Mouse (Mus musculus): Measurements from ENCODE around the gene Caskin1. TPM values are rescaled to one million over a fixed set of nuclear protein-coding genes. Genes with fewer than 3 reads are reported as not detected.

The Caskin1 gene
- total RNA-seq, 2 experiments from 2014 or later = not detected

DNA sequence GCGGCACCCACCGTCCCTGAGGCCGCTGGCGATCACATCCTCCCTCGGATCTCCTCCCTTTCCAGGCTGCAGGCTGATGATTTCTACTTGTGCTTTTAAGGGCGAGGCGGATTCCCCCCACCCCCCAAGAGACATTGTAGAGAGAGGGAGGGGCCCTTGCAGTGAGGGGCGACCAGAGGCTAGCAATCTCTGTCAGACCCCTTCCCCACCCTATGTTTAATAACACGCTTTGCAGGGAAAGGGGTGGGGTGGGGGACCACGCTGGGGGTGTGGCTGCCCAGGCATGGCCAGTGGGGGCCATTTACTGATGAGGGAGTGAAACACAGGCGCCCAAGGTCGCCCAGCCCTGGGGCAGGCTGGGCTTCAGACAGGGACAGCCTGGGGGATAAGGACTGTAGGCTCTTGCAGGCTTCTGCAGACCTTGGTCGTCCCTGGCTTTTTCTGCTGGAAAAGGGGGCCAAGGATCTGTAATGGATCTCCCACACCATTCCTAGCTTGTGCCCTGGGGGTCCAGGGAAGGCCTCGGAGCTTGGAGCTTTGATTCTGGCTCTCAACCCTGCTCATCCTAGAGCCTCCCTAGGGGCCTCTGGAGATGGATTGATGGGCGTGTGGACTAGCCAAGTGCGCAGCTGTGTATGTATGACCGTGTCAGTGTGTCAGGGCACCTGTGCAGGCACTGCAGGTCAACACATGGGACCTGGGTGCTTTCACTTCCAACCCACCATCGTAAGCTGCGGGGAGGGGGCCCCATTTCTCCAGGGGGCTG lies 1.0 kb downstream of the Caskin1 start:
- no peak for ATAC-seq (replicated peaks; ENCODE audit: poor library complexity, severe bottlenecking)

DNA sequence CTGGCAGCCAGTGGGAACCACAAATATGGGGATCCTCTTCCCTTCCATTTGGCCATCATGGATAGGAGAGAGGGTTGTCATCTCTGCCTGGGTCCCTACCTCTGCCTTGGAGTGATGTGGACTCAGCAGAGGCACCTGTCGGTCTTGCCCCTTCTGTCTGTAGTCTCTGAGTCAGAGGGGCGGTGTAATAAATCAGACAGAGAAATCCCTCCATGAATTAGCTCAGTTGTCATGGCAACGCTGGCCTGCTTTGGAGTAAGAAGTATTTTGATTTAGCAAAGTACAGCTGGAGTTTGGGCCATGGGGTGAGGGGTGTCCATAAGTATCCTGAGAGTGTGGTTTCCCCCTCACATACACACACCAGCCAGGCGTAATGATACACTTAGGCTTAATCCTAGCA lies 2.0 kb downstream of the Caskin1 start:
- ATAC-seq (replicated peaks; ENCODE audit: poor library complexity, severe bottlenecking) = no peak

DNA sequence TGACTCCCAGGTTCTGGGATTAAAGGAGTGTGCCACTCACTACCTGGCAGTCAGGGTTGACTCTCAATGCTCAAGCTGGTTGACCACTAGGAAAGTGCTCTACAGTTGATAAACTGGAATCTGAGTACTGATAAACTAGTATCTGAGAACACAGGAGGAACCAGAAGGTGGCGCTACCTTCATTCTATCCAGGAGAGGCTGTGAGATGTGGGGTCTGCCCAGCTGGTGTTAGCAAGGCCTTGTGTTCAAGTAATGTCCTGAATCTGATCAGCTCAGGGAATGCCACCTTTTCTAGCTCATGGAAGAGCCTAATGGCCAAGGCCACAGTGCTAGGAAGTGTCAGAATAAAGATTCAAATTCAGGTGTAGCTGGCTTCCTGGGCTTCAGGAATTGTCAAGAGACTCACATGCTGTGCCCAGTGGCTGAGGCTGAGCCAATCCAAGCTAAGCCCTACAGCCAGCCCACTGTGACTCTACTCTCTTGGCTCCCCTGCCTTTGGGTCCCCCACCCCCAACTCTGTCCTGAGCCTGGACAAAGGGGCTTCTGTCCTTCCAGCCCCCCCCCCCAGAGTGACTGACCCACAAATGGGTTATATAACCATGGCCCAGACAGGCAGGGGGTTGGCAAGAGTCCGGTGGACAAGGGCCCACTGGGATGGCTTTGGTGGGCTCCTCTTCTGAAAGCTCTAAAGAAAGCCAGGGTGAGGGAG lies 6.4 kb downstream of the Caskin1 start:
- peak; percentile 58 for ATAC-seq (replicated peaks; ENCODE audit: poor library complexity, severe bottlenecking)

GRCm38 (mm10) chr17:24495443-24495842 lies 7.0 kb downstream of the Caskin1 start:
- no peak for ATAC-seq (replicated peaks; ENCODE audit: poor library complexity, severe bottlenecking)

DNA sequence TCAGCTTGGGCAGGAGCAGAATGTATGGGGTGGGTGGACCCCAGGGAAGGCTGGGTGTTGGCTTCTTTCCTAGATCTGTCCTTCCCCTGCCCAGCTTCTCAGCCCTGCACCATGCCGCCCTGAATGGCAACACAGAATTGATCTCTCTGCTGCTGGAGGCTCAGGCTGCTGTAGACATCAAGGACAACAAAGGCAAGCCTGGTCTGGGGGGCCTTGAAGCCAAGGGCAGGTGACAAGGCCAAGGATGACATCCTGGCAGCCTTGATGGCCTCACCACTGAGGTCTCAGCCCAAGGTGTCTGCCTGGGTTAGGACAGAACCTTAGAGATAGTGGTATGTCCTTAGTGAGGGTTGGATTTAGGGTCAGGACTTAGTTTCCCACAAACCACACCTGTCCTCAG lies 7.6 kb downstream of the Caskin1 start:
- no peak for ATAC-seq (replicated peaks; ENCODE audit: poor library complexity, severe bottlenecking)

DNA sequence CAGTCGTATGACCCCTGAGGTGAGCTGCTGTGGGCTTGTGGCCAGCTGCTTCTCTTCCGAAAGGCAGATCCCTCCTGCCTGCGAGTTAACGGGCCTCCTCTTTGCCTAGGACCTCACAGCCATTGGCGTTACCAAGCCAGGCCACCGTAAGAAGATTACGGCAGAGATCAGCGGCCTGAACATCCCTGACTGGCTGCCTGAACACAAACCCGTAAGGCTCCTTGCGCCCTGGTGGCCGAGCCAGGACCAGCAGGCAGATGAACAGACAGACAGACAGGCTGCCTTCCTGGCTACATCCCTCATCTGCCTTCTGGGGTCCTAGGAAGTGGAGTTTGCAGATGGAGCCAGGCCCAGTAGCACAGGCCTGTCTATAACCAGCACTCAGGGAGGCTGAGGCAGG lies 13.8 kb downstream of the Caskin1 start:
- peak; percentile 36; the same call in 1 of the 2 replicates for ATAC-seq (replicated peaks; ENCODE audit: poor library complexity, severe bottlenecking)

DNA sequence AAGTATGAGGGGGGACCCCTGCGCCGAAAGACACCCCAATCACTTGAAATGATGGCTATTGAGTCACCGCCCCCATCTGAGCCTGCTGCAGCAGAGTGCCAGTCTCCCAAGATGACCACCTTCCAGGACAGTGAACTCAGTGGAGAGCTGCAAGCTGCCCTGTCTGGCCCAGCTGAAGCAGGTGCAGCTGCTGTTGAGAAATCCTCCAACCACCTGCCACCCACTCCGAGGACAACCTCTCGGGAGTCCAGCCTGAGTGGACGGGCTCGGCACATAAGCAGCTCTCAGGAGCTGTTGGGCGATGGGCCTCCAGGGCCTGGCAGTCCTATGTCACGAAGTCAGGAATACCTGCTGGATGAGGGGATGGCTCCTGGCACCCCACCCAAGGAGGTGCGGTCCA lies 15.7 kb downstream of the Caskin1 start:
- no peak for ATAC-seq (replicated peaks; ENCODE audit: poor library complexity, severe bottlenecking)

GRCm38 (mm10) chr17:24505286-24505955 lies 17.0 kb downstream of the Caskin1 start:
- no peak for ATAC-seq (replicated peaks; ENCODE audit: poor library complexity, severe bottlenecking)

- 0 out of 2 replicates have a peak, but pooled peaks have one; percentile 9 for ATAC-seq (replicated peaks; ENCODE audit: poor library complexity, severe bottlenecking)
Measured at GRCm38 (mm10) chr17:24506332-24507070, 18.1 kb downstream of the Caskin1 start.

DNA sequence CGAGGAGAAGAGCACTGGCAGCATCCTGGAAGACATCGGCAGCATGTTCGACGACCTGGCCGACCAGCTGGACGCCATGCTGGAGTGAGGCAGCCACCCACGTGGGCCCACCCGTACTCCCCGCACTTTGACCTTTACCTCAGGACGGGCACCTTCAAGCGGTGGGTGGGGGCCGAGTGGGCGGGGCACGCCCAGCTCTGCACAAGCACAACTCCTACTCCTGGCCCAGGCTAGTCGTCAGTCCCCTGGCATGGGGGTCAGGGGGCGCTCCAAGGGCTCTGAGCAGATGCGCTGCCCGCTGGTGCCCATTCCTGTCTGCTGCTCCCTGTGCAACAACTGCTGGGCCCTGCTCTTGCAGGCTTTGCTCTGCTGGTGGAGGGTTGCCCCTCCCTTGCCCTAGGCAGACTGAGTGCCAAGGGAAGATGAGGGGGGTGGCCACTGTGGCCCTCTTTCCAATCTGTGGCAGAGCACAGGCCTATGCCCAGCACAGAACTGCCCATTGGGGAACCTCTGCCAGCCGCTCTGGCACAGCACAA lies 18.8 kb downstream of the Caskin1 start:
- ATAC-seq (replicated peaks; ENCODE audit: poor library complexity, severe bottlenecking) = no peak

DNA sequence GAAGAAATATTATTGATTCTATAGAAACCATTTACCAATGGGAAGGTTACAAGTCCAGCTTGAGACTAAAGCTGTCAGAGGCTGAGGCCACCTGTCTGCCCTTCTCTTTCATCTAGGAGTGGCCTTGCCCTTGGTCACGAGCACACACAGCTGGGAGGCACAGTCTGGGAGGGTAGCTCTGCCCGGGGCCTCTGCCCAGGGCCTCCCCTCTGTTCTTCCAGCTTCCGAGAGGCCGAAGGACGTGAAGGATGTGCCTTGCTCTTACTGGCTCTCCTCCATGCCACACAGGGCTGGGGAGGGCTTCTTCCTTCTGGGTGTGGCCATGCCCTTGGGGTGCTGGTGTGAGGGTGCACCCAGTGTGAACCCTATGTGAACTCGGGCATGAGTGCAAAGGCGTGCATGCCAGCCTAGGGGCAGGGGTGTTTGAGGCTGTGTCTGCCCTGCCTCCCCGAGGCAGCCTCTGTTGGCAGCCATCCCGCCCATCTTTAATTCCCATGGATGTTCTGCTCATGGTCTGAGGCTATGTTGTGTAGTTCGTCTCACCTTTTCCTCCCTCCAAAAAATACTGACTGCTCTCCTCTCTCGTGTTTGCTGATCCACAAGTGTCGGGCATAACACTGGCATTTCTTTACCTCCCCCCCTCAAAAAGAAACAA lies 19.5 kb downstream of the Caskin1 start:
- ATAC-seq (replicated peaks; ENCODE audit: poor library complexity, severe bottlenecking) = no peak

DNA sequence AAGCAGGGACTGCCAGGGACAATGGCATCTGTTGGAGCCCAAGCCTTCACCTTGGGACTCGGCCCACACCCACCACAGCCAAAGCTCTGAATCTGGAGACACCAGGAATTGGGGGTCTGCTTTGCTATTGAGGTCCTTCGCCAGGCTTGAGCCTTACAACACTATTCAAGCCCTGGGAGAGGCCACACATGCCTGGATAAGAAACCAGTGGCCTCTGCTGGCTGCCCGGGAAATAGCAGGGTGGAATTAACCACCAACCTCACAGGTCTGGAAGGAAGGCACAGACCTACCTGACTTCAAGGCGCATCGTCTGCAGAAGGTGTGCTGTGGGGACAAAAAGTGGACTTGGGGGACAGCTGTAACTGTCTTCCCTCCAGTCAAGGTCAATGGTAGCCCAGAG lies 25.2 kb downstream of the Caskin1 start:
- ATAC-seq (replicated peaks; ENCODE audit: poor library complexity, severe bottlenecking) = peak; percentile 63

DNA sequence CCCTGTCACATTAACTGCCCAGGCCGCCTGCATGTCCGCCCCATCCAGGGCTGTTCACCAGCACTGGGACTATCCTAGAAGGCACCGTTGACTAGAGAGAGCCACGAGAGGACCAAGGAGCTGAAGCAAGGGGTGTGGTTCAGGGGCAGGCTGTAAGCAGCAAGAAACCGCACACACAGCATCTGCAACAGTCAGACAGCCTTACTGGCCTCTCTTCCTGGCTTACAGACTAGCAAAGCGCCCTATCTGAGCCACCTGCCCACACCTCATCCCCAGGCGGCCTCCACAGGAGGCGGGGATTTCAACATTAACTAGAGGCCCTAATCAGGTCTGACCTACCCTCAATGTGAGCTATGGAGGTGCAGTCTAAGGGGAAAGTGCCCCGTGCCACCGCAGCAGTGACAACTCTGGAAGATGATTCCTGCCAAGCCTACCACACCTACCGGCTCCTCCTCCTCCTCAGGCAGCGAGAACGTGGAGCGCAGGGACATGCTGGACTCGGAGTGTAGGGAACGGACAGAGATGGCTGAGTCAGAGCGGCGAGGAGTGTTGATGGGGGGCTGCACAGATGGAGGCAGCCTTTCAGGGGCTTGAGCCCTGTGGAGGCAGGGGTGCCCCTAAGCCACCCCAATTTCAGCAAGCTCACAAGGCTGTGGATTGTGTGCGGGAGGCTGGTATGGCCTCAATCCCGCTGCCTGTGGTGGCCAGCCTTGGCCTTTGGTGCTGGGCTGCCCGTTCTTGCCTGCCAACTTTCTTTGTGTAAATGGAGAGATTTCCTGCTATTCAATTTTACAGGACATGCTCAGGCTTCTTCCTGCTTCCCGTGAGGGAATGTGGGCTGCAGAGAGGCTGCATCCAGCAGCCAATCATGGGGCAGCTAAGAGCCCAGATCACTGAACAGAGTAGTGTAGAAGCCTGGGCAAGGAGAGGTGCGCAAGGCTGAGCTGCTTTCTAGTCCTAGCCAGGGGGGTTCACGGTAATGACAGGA lies 26.2 kb downstream of the Caskin1 start:
- no peak for ATAC-seq (replicated peaks; ENCODE audit: poor library complexity, severe bottlenecking)

GRCm38 (mm10) chr17:24520450-24520849 lies 32.0 kb downstream of the Caskin1 start:
- ATAC-seq (replicated peaks; ENCODE audit: poor library complexity, severe bottlenecking) = no peak

- ATAC-seq (replicated peaks; ENCODE audit: poor library complexity, severe bottlenecking) = no peak
Measured at GRCm38 (mm10) chr17:24524734-24525133, 36.3 kb downstream of the Caskin1 start.

DNA sequence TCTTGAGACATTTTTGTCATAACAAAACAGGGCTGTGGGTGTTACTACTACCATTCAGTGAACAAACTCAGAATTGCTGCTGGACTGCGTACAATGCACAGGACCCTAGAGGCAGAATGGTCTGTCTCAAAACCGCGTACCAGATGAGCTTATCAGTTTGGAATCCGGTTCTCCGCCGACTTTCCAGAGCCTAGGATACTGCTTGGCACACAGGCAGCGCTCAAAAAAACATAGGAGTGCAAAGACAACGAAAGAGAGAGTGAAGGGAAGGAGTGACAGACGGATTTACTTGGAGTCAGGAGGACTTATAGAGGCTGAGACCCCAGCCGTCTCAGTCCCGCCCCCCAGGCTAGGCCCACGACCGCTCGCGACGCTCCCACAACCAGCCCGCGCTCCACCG lies 38.9 kb downstream of the Caskin1 start:
- ATAC-seq (replicated peaks; ENCODE audit: poor library complexity, severe bottlenecking) = no peak

DNA sequence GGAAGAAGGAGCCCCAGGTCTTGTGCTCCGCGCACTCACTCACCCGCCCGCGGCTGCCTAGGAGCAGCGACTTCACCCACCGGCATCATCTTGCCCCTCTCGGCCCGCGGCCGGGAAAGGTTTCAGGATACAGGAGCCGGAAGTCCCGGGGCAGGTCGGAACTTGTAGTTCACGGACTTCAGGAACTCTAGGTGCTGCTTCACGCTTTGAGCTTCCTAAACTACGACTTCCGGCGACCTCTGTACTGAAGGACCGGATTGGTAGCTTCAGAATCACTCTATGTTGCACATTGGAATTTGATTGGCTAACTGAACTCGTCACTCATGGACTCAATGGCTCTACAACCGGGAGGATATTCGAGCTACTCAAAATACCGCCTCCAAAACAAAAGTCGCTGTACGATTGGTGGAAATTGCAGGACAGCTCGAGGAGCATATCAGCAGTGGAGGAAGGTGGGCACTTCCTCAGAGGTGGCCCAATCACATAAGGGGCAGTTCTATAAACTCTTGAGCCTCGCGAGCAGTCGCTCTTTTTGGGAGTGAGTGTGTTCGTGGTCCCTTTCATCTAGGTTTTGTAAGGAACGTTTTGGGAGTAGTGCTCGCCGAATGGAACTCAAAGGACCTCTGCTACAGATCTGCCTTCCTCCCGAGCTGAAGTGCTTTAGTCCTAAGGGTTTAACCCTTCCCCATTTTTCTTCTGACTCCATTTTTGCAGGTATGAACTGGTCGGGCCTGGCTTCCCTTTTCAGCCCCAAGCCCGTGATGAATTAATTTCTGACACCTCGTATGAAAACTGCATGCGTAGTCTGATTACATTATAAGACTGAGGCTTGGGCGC lies 39.5 kb downstream of the Caskin1 start, which contains the start of gene Traf7:
Traf7 (minus strand) TSS at position 216 of the 837 bp plus-strand sequence.
- ATAC-seq (replicated peaks; ENCODE audit: poor library complexity, severe bottlenecking) = peak; percentile 84

DNA sequence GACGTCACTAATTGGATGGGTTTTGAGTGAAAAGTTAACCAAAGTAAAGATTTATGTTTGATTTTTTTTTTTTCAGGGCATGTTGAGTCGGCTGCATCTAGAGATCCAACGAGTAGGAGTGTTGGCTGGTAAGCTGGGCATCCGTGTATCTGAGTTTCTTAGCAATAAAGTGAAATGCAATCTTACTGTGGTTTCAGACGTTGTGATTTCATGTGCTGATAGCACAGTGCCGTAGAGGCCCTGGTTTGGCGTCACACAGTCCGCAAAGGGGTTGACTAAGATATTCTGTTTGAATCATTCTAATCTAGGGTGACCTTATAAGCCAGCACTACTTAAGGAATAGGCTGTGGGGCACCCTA lies 40.1 kb downstream of the Caskin1 start:
- ATAC-seq (replicated peaks; ENCODE audit: poor library complexity, severe bottlenecking) = no peak

All from granulocyte monocyte progenitor cell, adult 5-6 weeks (primary cell).